Mouse (Mus musculus) heart, adult 2 months (tissue): Measurements from ENCODE around the gene Spsb2.

Source experiments
- CTCF ChIP-seq: fragments of 200-600 bp; IDR thresholded peaks from 2 replicates; pipeline ENCODE4 v1.8.1; 2022; ENCODE audit warnings: antibody characterized with exemption, mild to moderate bottlenecking, moderate library complexity
- POLR2A ChIP-seq: fragments of 200-500 bp; IDR thresholded peaks from 2 replicates; pipeline ENCODE4 v1.6.1; 2011; ENCODE audit warnings: mild to moderate bottlenecking, low read depth, low read length, control low read depth; ENCODE audit not compliant: insufficient read depth

- no peak for TF ChIP-seq CTCF
- no peak for TF ChIP-seq POLR2A
These were observed 29.1 kb upstream of the Spsb2 start, which contains the start of gene Lrrc23 for GRCm38 (mm10) chr6:124779222-124779983.
